Mouse (Mus musculus) neural tube, embryonic 15.5 days (tissue): Measurements from ENCODE around the gene Tob1. TPM values are rescaled to one million over a fixed set of nuclear protein-coding genes. Genes with fewer than 3 reads are reported as not detected.

ENCODE experiments used
- ATAC-seq: fragments of 200-750 bp; cut with Nextera tagmentation; 2 replicates; pipeline ENCODE4 v1.8.0; 2017; ENCODE audit warnings: mild to moderate bottlenecking, moderate TSS enrichment, moderate library complexity; ENCODE audit not compliant: low FRiP score
- H3K27ac ChIP-seq: fragments of 300-500 bp; sonication (generic); replicated peaks from 2 replicates; pipeline ENCODE4 v1.5.1; 2015; ENCODE audit warnings: mild to moderate bottlenecking, inconsistent platforms
- H3K27me3 ChIP-seq: fragments of 300-500 bp; sonication (generic); replicated peaks from 2 replicates; pipeline ENCODE4 v1.6.1; 2015; ENCODE audit warnings: inconsistent platforms
- H3K36me3 ChIP-seq: fragments of 300-500 bp; sonication (generic); 2 replicates; pipeline ENCODE4 v1.6.1; 2015; ENCODE audit warnings: inconsistent platforms
- H3K4me1 ChIP-seq: fragments of 300-500 bp; sonication (generic); 2 replicates; pipeline ENCODE4 v1.6.1; 2015; ENCODE audit warnings: inconsistent platforms
- H3K4me2 ChIP-seq: fragments of 300-500 bp; sonication (generic); 2 replicates; pipeline ENCODE4 v1.6.1; 2015; ENCODE audit warnings: inconsistent platforms, mild to moderate bottlenecking, moderate library complexity
- H3K4me3 ChIP-seq: fragments of 300-500 bp; sonication (generic); replicated peaks from 2 replicates; pipeline ENCODE4 v1.5.1; 2015; ENCODE audit warnings: mild to moderate bottlenecking, inconsistent platforms
- H3K9ac ChIP-seq: fragments of 300-500 bp; sonication (generic); replicated peaks from 2 replicates; pipeline ENCODE4 v1.6.1; 2015; ENCODE audit warnings: mild to moderate bottlenecking, inconsistent platforms
- H3K9me3 ChIP-seq: fragments of 300-500 bp; sonication (generic); replicated peaks from 2 replicates; pipeline ENCODE4 v1.6.1; 2016; ENCODE audit warnings: inconsistent platforms
- WGBS: fragments of 180-500 bp; shearing (Covaris S2); methylation state at CpG from one replicate; pipeline ENCODE4 v1.1.7; 2015; ENCODE audit warnings: mixed read lengths; 5-methylcytosine and 5-hydroxymethylcytosine counted together
- polyA plus RNA-seq: library from polyadenylated mRNA; unstranded; fragments of >200 nt; fragmentation: Nextera tagmentation; extraction: Ambion mirVana; gene quantifications from 2 replicates; pipeline ENCODE4 v1.2.1, GENCODE M21; 2015

Tob1 gene
- polyA plus RNA-seq, 1 experiment from 2014 or later = 31.4 TPM

GRCm38 (mm10) chr11:94233405-94233804 lies 22.2 kb downstream of the Tob1 start:
- no peaks in the 10 kb centered on the region for H3K27me3 ChIP-seq
- H3K9ac ChIP-seq = no peak overlapping the region
- no peak overlapping the region for H3K27ac ChIP-seq
- WGBS = 61% methylated on average over 6 of the region's 6 CpGs
- no peaks in the 10 kb centered on the region for H3K36me3 ChIP-seq
- H3K9me3 ChIP-seq = no peaks in the 10 kb centered on the region
- H3K4me1 ChIP-seq = peaks cover 16% of the 10 kb centered on the region
- H3K4me3 ChIP-seq = no peak overlapping the region
- H3K4me2 ChIP-seq = no peak overlapping the region
- no peak for ATAC-seq

- 90% methylated on average over 12 of the region's 12 CpGs for WGBS
- ATAC-seq = no peak
- H3K9me3 ChIP-seq = no peaks in the 10 kb centered on the region
These were observed 23.1 kb downstream of the Tob1 start for GRCm38 (mm10) chr11:94234380-94234779.

GRCm38 (mm10) chr11:94234857-94235256 lies 23.6 kb downstream of the Tob1 start:
- Histone ChIP-seq H3K9me3 (no peaks in the 10 kb centered on the region), H3K4me1 (peaks cover 14% of the 10 kb centered on the region), H3K9ac (no peak overlapping the region), H3K4me2 (no peak overlapping the region), H3K27ac (no peak overlapping the region), H3K4me3 (no peak overlapping the region), H3K36me3 (no peaks in the 10 kb centered on the region), H3K27me3 (no peaks in the 10 kb centered on the region)
- no peak for ATAC-seq
- 86% methylated on average over 8 of the region's 8 CpGs for WGBS

More at GRCm38 (mm10) chr11:94234380-94234779, 23.1 kb downstream of the Tob1 start:
- Histone ChIP-seq H3K4me3 (no peak overlapping the region), H3K4me1 (peaks cover 14% of the 10 kb centered on the region), H3K36me3 (no peaks in the 10 kb centered on the region), H3K9ac (no peak overlapping the region), H3K27ac (no peak overlapping the region), H3K27me3 (no peaks in the 10 kb centered on the region), H3K4me2 (no peak overlapping the region)

GRCm38 (mm10) chr11:94236074-94236473 lies 24.8 kb downstream of the Tob1 start:
- Histone ChIP-seq H3K27me3 (no peaks in the 10 kb centered on the region), H3K4me2 (peak overlapping the region; percentile 19; the same call in 1 of the 2 replicates), H3K9ac (no peak overlapping the region; the same call in 1 of the 2 replicates), H3K9me3 (no peaks in the 10 kb centered on the region), H3K4me1 (peaks cover 14% of the 10 kb centered on the region), H3K36me3 (no peaks in the 10 kb centered on the region), H3K27ac (peak overlapping the region; percentile 72), H3K4me3 (no peak overlapping the region)
- 23% methylated on average over 3 of the region's 3 CpGs for WGBS
- peak; percentile 89 for ATAC-seq

- H3K9me3 ChIP-seq = no peaks in the 10 kb centered on the region
- peaks cover 28% of the 10 kb centered on the region for H3K4me1 ChIP-seq
- no peak overlapping the region for H3K9ac ChIP-seq
- no peak overlapping the region for H3K4me3 ChIP-seq
- H3K27me3 ChIP-seq = 0 out of 2 replicates have a peak, but pooled peaks cover 4% of the 10 kb centered on the region
- no peak overlapping the region for H3K4me2 ChIP-seq
- H3K27ac ChIP-seq = no peak overlapping the region
- no peak for ATAC-seq
- H3K36me3 ChIP-seq = no peaks in the 10 kb centered on the region
- WGBS = 94% methylated on average over 8 of the region's 8 CpGs
These were observed 27.5 kb downstream of the Tob1 start for GRCm38 (mm10) chr11:94238786-94239185.

GRCm38 (mm10) chr11:94239706-94240105 lies 28.5 kb downstream of the Tob1 start:
- no peaks in the 10 kb centered on the region for H3K36me3 ChIP-seq
- no peak overlapping the region for H3K9ac ChIP-seq
- 0 out of 2 replicates have a peak, but pooled peaks cover 4% of the 10 kb centered on the region for H3K27me3 ChIP-seq
- H3K4me1 ChIP-seq = peaks cover 34% of the 10 kb centered on the region
- no peak overlapping the region for H3K4me2 ChIP-seq
- no peak for ATAC-seq
- no peaks in the 10 kb centered on the region for H3K9me3 ChIP-seq
- H3K27ac ChIP-seq = no peak overlapping the region
- WGBS = 48% methylated on average over 9 of the region's 9 CpGs
- H3K4me3 ChIP-seq = no peak overlapping the region

- H3K4me2 ChIP-seq = peak overlapping the region; percentile 54
- peak overlapping the region; percentile 54; the same call in 1 of the 2 replicates for H3K27ac ChIP-seq
- peak overlapping the region; percentile 19 for H3K4me3 ChIP-seq
- ATAC-seq = peak; percentile 46
- no peaks in the 10 kb centered on the region for H3K9me3 ChIP-seq
- peaks cover 34% of the 10 kb centered on the region for H3K4me1 ChIP-seq
- no peaks in the 10 kb centered on the region for H3K36me3 ChIP-seq
- H3K27me3 ChIP-seq = 0 out of 2 replicates have a peak, but pooled peaks cover 9% of the 10 kb centered on the region
- H3K9ac ChIP-seq = 0 out of 2 replicates have a peak overlapping the region, but pooled peaks have one; percentile 17
- WGBS = 4% methylated on average over 29 of the region's 29 CpGs
These were observed 31.6 kb downstream of the Tob1 start for GRCm38 (mm10) chr11:94242760-94243421.

GRCm38 (mm10) chr11:94243422-94244180 lies 32.3 kb downstream of the Tob1 start:
- Histone ChIP-seq H3K9me3 (no peaks in the 10 kb centered on the region), H3K27ac (peak overlapping the region; percentile 54; the same call in 1 of the 2 replicates), H3K9ac (0 out of 2 replicates have a peak overlapping the region, but pooled peaks have one; percentile 17), H3K4me1 (peaks cover 34% of the 10 kb centered on the region), H3K27me3 (0 out of 2 replicates have a peak, but pooled peaks cover 9% of the 10 kb centered on the region), H3K36me3 (no peaks in the 10 kb centered on the region), H3K4me3 (peak overlapping the region; percentile 19; the same call in 1 of the 2 replicates), H3K4me2 (peak overlapping the region; percentile 54)
- 33% methylated on average over 15 of the region's 15 CpGs for WGBS
- no peak; the same call in 1 of the 2 replicates for ATAC-seq

- 0 out of 2 replicates have a peak, but pooled peaks cover 9% of the 10 kb centered on the region for H3K27me3 ChIP-seq
- no peak overlapping the region for H3K9ac ChIP-seq
- no peak overlapping the region for H3K4me2 ChIP-seq
- H3K4me1 ChIP-seq = peaks cover 34% of the 10 kb centered on the region
- 56% methylated on average over 9 of the region's 9 CpGs for WGBS
- H3K36me3 ChIP-seq = no peaks in the 10 kb centered on the region
- no peak overlapping the region for H3K4me3 ChIP-seq
- no peaks in the 10 kb centered on the region for H3K9me3 ChIP-seq
- ATAC-seq = no peak
- 0 out of 2 replicates have a peak overlapping the region, but pooled peaks have one; percentile 15 for H3K27ac ChIP-seq
These were observed 33.1 kb downstream of the Tob1 start for GRCm38 (mm10) chr11:94244385-94244784.

GRCm38 (mm10) chr11:94245955-94246788 lies 34.9 kb downstream of the Tob1 start, which contains the start of gene Wfikkn2:
TSS of gene Wfikkn2 (minus strand) at chr11:94246005.
- Histone ChIP-seq H3K27ac (peak within 1 kb of the TSS; percentile 48; the same call in 1 of the 2 replicates), H3K4me1 (peaks cover 34% of the 10 kb centered on the region)

GRCm38 (mm10) chr11:94246789-94247061 lies 35.5 kb downstream of the Tob1 start:
- Histone ChIP-seq H3K4me3 (no peak overlapping the region), H3K9me3 (no peaks in the 10 kb centered on the region), H3K9ac (no peak overlapping the region), H3K4me1 (peaks cover 34% of the 10 kb centered on the region), H3K36me3 (no peaks in the 10 kb centered on the region), H3K4me2 (no peak overlapping the region), H3K27me3 (0 out of 2 replicates have a peak, but pooled peaks cover 9% of the 10 kb centered on the region), H3K27ac (peak overlapping the region; percentile 23; the same call in 1 of the 2 replicates)
- 62% methylated on average over 8 of the region's 8 CpGs for WGBS
- ATAC-seq = no peak

More at GRCm38 (mm10) chr11:94245955-94246788, 34.9 kb downstream of the Tob1 start, which contains the start of gene Wfikkn2:
- H3K36me3 ChIP-seq = no peaks in the 10 kb centered on the region
- 0 out of 2 replicates have a peak, but pooled peaks cover 9% of the 10 kb centered on the region for H3K27me3 ChIP-seq
- H3K4me2 ChIP-seq = no peak within 1 kb of the TSS
- H3K9ac ChIP-seq = no peak within 1 kb of the TSS
- H3K4me3 ChIP-seq = no peak within 1 kb of the TSS
- H3K9me3 ChIP-seq = no peaks in the 10 kb centered on the region
- no peak for ATAC-seq
- WGBS = 46% methylated on average over 17 of the region's 17 CpGs
